Mouse (Mus musculus): ENCODE measurements around the gene Elk3.

Gene Elk3

DNA sequence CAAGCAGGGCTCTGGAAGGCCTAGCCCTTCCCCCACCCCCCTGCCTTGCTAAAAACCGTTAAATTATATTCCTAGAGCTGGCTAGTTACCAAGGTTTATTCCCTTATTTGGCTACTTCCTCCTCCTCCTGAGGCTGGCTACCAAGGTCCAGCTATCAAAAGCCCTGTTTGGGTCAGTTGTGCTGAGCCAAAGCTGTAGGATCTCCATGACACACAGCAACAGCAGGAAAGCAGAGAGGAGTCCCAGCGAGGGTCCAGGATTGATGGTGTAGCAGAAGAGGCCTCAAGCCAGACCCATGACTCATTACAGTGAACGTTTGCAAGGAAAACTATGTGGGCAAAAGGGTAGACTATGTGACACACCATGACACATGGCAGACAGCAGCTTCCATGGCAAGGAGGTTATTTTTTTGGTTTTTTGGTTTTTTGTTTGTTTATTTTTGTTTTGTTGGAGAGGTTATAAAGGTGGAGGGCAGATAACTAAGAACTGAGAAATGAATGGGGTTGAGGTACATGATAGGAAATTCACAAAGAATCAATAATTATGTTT is 21.4 kb upstream of the Elk3 start:
- no peak for DNase-seq (ENCODE audit: low read depth, low spot score)

DNA sequence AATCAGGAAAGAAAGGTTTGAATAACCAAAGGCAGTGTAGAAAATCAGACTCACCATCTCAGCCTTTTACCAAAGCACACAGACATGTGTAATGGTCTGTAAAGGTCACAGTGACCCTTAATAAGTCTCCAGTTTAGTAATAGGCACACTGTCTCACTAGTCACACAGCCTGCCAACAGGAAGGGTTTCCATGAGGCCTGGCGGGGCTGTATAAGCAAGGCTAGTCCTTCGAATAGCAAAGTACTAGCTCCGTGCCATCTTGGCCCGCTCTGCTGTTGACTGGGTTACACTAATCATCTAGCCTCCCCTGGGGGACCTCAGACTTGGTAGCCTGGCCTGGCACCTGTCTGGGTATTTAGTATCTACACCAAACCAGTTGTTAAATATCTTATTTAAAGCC is 20.6 kb upstream of the Elk3 start:
- no peak for DNase-seq (ENCODE audit: low read depth, low spot score)

DNA sequence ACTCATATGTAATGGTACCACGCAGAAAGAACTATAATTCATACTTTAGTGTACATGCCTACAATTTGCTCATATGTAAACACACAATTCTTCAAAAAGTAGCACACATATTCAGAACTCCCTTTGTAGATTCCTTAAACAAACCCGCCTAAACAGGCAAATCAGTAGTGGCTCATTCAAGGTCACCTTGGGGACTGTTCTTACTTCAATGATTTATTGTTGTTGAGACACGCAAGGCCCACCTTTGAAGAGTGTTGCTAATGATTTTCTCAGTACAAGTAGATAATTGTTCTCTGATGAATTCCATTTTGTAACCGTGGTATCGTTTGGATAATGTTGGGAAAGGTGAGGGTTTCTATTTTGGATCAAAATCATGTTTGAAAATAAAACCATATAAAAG is 17.4 kb upstream of the Elk3 start:
- DNase-seq (ENCODE audit: low read depth, low spot score) = no peak

DNA sequence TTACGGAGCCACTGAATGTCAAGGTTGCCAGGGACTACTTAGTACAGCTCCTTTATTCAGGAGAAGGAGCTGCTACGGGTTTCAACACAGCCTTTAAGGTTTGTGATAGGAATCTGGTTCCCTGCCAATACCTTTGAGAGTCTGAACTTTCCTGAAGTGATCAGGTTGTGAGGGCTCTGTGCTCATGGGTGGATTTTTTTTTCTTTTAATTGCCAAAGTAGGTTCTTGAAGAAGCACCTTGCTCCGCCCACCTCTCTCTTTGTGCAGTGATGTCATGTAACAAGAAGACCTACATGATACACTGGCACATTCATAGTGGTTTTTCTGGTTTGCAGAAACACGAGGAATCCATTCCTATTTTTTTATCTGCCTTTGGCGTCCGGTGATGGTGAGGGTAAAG is 16.3 kb upstream of the Elk3 start:
- no peak for DNase-seq (ENCODE audit: low read depth, low spot score)

DNA sequence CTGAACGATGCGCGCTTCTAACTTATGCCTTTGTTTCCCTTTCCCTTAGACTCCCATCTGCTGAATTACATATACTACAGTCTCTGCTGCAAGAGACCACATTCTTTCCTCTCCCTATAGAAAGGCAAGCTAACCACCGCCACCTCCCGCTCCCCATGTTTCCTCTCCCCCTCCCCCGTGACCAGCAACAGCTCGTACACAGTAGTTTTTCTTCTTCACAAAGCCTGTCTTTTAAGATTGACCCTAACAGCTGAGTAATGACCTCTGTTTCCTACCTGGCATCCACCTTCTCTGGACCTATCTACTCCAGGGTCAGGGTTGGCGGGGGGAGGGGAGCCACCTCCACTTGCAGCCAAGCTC is 15.8 kb upstream of the Elk3 start:
- DNase-seq (ENCODE audit: low read depth, low spot score) = no peak

DNA sequence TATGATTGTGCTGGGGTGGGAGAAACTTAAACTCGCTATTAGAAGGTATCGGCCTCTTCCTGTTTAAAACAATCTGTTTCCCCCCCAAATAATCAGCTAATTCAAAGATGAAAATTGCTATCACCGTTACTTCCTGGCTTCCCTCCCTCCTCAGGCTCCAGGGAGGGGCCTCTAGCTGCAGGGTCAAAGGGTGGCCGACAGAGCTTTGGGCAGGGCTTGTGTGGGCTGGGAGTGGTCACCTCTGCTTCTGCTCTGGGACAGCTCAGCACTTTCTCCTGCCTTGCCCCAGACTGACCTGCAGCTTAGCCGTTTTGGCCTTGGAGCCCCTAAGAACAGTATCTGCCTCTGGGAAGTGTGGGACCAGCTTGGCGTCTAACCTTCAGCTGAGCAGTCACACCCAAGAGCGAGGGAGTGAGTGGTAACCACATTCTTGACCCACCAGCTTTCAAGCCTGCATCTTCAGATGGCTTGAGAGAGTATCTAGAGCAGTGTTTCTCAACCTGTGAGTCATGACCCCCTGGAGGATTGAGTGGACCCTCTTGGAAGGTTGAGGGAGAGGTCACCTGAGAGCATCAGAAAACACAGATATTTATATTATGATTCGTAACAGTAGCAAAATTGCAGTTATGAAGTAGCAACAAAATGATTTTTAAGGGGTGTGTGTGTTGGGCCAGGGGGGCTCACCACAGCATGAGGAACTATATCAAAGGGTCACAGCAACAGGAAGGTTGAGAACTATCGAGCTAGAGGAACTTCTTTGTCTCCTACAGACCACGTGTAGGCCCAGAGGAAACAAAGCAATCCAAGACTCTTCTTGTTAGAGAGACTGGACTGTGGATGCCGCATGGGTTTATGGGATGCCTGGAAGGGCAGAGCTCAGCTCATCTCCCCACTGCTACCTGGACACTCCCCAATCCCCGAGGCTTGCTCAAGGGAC is 15.1 kb upstream of the Elk3 start:
- no peak for DNase-seq (ENCODE audit: low read depth, low spot score)

DNA sequence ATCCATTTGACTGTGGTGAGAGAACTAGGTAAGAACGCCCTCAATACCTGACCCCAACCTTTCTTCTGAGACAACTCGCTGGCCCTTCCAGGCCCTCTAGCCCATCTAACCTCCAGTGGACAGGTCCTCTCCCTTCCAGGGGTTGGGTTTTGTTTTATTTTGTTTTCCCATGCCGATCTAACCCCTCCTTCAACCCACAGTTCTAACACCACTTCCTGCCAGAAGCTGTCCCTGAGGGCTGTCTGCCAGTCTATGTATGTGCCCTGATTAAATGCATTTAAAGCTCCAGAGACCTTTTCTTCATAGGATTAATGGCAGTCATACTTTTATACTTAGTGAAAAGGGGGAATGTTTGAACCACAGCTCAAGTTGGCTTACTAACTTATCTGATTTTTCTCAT is 14.4 kb upstream of the Elk3 start:
- no peak for DNase-seq (ENCODE audit: low read depth, low spot score)

DNA sequence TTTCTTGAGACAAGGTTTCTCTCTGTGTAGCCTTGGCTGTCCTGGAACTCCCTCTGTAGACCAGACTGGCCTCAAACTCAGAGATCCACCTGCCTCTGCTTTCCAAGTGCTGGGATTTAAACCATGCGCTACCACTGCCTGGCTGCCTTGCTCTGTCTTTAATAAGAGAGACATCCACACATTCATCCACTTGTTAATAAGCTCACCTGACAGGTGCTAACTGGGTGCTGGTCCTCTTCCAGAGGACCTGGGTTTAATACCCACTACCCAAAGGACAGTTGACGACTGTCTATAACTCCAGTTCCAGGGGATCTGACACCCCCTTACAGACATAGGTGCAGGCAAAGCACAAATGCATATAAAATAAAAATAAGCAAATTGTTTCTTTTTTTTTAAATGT is 13.5 kb upstream of the Elk3 start:
- no peak for DNase-seq (ENCODE audit: low read depth, low spot score)

DNA sequence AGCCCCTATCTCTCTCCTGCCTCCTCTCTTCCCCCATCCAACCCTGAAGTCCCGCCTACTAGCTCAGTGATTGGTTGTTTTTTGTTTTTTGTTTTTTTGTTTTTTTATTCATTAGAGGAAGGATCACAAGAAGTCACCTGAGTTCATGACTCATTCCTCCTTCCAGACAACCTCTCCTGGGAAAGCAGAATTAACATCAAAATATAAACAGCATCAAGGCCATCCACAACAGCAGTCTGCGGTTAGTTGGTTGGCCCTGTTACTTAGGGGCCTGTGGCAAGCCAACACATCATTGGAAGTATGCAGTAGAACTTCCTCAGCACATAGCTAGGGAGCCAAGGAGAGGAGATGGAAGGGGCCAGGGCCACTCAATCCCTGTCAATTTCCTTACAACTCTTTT is 12.7 kb upstream of the Elk3 start:
- no peak for DNase-seq (ENCODE audit: low read depth, low spot score)

DNA sequence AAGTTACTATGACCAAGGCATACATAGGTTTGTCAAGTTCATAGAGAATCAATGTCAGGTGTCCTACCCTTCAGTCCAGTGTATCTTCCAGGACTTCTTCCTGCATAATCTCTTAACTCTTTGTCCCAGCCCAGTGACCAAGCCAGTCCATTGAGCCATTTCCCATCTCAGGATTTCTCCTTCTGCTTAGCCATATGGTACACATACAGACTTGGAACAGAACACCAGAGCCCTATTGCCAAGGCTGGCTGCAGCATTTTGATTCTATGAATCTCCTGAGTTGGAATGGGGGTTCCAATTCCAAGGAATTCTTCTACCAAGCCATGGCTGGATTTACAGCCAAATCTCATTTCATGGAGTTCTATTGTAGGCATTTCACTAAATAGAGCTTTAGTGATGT is 10.8 kb upstream of the Elk3 start:
- DNase-seq (ENCODE audit: low read depth, low spot score) = no peak

DNA sequence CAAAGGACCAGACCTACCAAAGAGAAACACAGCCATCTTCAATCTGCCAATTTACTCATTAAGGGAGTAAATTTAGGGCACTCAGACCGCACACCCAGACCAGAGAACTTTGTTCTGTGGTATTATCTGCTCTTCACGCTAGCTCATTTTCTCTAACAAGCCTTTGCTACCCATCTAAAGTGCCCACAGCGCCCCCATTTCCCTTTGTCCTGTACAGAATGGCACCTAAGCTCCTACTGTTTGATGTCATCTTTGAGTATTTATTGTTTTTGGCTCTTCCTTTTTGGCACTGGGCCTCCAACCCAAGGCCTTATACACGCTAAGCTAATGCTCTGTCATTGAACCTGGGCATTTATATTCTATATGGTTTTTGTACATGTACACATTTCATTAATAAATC is 9.2 kb upstream of the Elk3 start:
- no peak for DNase-seq (ENCODE audit: low read depth, low spot score)

DNA sequence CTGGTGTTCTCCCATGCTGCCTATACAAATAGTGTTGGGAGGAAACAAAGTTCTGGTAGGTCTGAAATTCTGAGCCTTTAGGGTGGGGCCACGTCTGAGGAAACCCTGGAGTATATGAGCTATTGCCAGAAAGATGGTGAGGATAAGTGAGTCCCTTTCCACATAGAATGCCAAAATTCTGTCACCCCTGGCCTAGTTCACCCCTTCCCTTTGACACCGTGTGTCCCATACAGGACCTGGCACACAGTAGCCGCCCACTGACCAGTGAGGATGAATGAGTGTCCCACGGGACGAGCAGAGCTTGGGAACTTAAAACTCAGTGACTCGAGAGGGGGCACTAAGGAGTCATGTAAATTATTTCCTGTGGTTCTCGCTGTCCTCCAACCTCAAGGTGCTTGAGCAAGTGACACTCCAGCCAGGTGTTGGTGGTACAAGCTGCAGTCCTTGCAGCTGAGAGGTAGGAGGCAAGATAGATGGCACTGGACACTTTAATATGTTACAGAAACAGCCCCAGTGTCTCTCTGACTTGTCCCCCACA is 8.7 kb upstream of the Elk3 start:
- no peak for DNase-seq (ENCODE audit: low read depth, low spot score)

DNA sequence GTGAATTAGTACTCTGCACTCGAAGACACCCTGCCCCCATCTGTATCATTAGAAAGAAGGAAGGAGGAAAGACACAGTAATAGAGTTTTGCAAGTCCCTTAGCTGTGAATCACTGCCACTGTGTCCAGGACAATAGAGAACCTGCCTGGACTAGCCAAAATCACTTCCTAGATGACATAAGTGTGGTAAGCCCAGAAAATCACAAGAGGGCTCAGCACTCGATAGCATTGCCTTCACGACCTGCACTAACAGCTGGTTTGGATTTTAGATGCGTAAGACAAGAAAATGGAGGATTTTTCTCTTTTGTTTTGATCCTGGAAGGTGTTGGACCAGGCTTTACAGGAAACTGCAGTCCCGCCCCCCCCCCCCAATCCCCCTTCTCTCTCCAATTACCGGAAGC is 6.0 kb upstream of the Elk3 start:
- no peak for DNase-seq (ENCODE audit: low read depth, low spot score)

DNA sequence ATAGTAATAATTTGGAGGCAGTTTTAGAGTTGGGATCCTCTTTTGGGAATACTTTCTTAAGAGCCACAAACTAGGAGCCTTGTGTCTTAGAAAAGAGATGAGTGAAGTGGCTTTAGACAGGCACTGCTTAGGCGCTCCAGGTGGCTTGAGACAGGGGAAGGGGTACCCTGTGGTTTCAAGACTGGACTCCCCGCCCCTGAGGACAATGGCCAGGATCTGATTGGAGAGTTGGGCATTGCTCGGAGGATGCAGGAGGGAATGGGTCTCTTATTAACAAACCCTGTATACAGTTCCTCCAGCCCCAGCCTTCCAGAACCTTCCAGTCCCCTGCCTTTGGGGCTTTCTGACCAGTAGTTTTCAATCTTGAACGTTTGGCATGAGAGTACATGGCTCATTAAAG is 641 bp upstream of the Elk3 start:
- no peak for DNase-seq (ENCODE audit: low read depth, low spot score)

DNA sequence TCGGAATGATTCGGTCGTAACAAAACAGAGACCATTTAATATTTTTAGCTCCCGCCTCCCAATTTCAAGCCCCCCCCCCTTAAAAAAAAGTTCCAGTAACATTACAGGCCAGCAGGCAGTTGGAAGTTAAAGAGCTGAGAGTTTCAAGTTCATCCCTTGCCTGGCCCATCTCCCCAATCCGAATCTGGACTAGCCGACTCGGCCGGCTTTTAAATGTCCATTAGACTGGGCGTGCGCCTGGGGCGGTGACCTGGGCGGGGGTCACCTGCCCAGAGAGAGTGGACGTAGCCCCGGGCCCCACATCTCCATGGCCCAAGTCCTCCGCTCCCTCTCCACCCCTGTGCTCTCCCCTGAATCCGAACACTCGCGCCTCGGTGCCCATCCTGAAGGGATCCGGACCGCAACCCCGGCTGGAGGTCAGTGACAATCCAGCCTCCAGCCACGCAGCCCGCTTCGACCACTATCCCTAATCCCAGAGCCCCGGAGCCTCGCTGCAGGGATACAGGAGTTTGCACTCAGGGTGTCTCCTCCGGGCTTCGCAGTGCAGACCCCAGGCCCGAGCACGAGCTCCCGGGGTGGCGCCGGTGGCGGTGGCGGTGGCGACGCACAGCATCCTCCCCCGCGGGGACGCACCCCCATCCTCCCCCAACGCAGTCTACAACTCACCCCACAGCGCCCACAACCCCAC is 857 bp downstream of the Elk3 start:
- DNase-seq (ENCODE audit: low read depth, low spot score) = no peak

DNA sequence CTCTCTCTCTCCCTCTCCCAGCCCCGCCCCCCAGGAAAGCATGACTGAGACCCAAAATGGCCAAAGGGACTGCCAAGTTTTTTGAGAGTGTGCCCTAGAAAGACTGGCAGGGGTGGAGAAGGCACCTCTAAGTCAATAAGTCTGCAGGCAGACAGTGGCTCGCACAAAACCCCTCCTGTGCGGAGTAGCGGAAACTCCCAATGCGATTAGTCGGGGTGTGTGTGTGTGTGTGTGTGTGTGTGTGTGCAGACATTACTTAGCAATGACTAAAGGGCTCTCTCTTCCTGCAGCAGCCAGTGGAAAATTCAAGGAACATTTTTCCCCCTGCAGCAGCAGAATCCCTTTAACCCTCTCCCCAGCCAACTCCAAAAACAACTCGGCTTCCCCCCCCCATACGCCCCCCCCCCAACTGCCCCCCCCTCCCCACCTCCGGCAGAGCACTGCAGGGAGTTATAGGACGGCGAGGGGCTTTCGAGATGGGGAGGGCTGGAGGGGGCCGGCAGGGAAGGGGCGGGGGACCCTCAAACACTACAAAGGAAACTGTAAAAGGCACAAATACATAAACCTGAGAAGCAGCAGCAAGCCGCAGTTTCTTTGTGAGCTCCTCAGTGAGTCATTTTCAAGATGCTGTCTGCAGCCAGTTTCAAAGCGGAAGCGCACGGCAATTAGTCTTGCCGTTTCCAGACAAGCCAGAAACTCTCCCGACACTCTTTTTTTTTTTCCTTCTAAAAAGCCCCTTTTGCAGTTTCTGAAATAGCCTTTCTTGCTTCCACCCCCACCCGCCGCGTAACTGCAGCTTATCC is 1.6 kb downstream of the Elk3 start:
- DNase-seq (ENCODE audit: low read depth, low spot score) = no peak

DNA sequence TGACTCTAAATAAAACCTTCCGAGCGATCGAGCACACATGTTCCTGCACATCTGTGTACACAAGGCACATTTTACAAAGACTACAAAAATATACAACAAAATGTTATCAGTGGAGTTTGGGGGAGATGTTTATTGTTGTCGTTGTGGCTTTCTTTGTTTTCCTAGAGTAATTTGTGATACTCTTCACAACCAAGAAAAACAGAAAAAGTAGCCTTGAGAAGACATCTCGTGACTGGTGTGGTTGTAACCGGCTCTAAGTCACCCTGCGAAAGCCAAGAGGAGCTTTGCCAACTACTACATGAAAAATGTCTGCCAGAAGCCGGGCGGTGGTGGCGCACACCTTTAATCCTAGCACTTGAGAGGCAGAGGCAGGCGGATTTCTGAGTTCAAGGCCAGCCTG is 4.6 kb downstream of the Elk3 start:
- no peak for DNase-seq (ENCODE audit: low read depth, low spot score)

DNA sequence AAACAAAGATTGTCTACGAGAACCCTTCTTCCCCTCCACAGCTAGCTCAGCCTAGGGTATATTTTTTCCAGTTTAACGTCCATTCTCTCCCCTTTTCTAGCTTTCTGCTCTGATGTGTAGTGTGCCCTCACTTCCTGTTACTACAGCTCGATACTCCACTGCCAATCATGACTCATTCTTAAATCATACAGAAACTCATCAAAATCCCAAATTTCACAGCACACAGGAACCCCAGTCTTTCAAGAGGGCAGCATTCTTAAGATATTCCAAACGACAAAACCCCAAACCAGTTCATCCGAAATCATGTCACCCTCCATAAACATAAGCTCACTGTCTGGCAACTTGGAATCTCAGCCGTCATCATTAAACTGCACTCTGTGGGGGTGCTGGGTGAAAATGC is 5.0 kb downstream of the Elk3 start:
- no peak for DNase-seq (ENCODE audit: low read depth, low spot score)

DNA sequence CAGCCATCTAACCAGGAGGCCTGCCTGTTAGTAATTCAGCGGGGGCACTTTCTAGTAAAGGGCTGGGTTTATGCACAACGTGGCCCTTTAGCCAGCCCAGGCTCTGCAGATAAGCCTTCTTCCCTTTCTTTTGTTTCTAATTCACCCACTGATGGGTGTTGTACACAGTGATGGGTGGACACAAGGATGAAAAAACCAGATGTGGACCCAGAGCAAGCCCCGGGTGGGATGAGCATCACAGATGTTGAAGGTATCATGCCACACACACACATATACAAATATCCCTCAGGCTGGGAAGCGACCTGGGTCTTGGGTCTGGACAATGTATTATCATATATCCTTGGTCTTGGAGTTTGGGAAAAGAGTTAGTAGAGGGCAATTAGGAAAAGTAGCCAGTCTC is 7.7 kb downstream of the Elk3 start:
- DNase-seq (ENCODE audit: low read depth, low spot score) = no peak

DNA sequence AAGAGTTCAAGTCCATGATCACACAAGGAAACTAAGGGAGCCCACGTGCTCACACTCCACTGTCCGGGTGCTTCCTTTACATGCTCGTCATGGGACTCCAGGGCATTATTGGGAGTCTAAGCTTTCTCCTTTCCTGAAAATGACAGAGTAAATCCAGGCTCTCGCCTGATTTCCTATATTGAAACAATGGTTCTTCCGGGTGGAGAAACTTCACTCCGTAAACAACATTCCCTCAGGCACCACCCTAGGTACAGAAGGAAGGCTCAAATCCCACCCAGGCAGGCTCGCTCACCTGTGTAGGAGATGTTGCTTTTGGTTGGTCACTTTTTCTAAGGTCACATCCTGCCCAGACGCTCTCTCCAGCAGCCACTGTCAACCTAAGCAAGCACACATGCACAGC is 9.1 kb downstream of the Elk3 start:
- DNase-seq (ENCODE audit: low read depth, low spot score) = no peak

DNA sequence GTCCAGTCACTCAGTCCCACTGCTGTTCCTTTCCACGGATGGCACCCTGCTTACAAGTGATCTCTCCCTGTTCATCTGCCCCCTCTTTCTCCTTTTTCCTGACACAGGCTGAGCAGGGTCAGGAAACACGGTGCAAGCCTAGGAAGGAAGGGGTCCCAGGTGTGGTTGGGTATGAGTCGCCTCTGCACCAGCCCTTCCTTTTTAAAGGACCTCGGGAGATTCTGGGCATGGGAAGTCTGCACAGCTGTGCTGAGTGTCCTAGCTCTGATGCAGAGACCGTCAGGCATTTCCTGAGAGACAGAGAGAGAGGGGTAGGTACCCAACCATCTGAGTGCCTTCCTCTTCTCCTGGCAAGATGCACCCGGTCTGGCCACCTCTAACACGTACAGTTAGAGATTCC is 12.7 kb downstream of the Elk3 start:
- DNase-seq (ENCODE audit: low read depth, low spot score) = no peak

DNA sequence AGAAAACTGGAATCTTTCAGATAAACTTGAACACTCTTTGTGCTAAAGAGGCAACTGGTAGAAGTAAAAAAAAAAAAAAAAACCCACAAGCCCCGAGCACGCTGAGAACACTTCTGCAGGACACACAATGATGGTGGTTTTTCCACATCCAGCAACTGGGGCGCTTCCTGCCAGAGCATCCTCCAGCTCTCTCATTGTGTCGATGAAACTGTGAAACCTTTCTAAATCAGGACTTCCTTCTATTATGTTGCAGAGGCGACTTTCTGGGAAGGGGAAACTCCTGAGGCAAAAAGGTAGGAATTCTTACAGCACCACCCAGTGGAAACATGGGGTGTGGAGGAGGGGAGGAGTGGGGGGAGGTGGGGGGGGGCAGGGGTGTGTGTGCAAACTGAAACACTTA is 13.2 kb downstream of the Elk3 start:
- no peak for DNase-seq (ENCODE audit: low read depth, low spot score)
